Mouse (Mus musculus) spleen, embryonic (tissue): Measurements from ENCODE around the gene Castor2.

Source experiments
- CTCF ChIA-PET: fragments of 350-600 bp; sonication (Branson Sonifier 250); formaldehyde crosslinking; loops from one replicate; lab custom pipeline; 2022; lab: Charles Lee

Gene Castor2

GRCm38 (mm10) chr5:134155916-134156466 lies 56.5 kb downstream of the Castor2 start:
- CTCF ChIA-PET = no interaction called here

GRCm38 (mm10) chr5:134164688-134165087 lies 65.2 kb downstream of the Castor2 start:
- CTCF ChIA-PET = no interaction called here

- CTCF ChIA-PET = interaction anchor here (0.7 kb wide), 1 partner anchor 13 kb away, joined by 3 read pairs; no protein-coding TSS in a partner anchor
Observed at GRCm38 (mm10) chr5:134166642-134167041, 67.1 kb downstream of the Castor2 start.

- CTCF ChIA-PET = no interaction called here
Observed at GRCm38 (mm10) chr5:134168033-134168432, 68.5 kb downstream of the Castor2 start.

GRCm38 (mm10) chr5:134169231-134169630 lies 69.7 kb downstream of the Castor2 start:
- CTCF ChIA-PET = no interaction called here

GRCm38 (mm10) chr5:134170167-134170566 lies 70.7 kb downstream of the Castor2 start:
- CTCF ChIA-PET = interaction anchor here (0.7 kb wide), 1 partner anchor 35 kb away, joined by 5 read pairs; no protein-coding TSS in a partner anchor

- CTCF ChIA-PET = interaction anchor here (0.5 kb wide), 1 partner anchor 16 kb away, joined by 3 read pairs; no protein-coding TSS in a partner anchor
Observed at GRCm38 (mm10) chr5:134173206-134173605, 73.7 kb downstream of the Castor2 start.

GRCm38 (mm10) chr5:134175696-134176095 lies 76.2 kb downstream of the Castor2 start:
- CTCF ChIA-PET = interaction anchor here (0.7 kb wide), 1 partner anchor 11 kb away, joined by 3 read pairs; no protein-coding TSS in a partner anchor

- CTCF ChIA-PET = interaction anchor here (0.7 kb wide), 1 partner anchor 10 kb away, joined by 3 read pairs; no protein-coding TSS in a partner anchor
Observed at GRCm38 (mm10) chr5:134176169-134176881, 76.8 kb downstream of the Castor2 start, which contains the start of gene Rcc1l. Rcc1l (minus strand) TSS chr5:134176774.

GRCm38 (mm10) chr5:134178536-134178935 lies 79.0 kb downstream of the Castor2 start:
- CTCF ChIA-PET = interaction anchor here (1.0 kb wide), 1 partner anchor 331 kb away, joined by 3 read pairs; no protein-coding TSS in a partner anchor

GRCm38 (mm10) chr5:134179871-134180270 lies 80.4 kb downstream of the Castor2 start:
- CTCF ChIA-PET = interaction anchor here (0.6 to 1.4 kb wide), 5 partner anchors 13 to 291 kb away, joined by 3 to 6 read pairs (median 4); no protein-coding TSS in a partner anchor

- CTCF ChIA-PET = interaction anchor here (0.7 kb wide), 2 partner anchors 41 to 157 kb away, joined by 4 to 5 read pairs; no protein-coding TSS in a partner anchor
Observed at GRCm38 (mm10) chr5:134182172-134182571, 82.7 kb downstream of the Castor2 start.

- CTCF ChIA-PET = no interaction called here
Observed at GRCm38 (mm10) chr5:134182735-134183134, 83.2 kb downstream of the Castor2 start.

- CTCF ChIA-PET = no interaction called here
Observed at GRCm38 (mm10) chr5:134183162-134183561, 83.7 kb downstream of the Castor2 start.

- CTCF ChIA-PET = interaction anchor here (0.8 kb wide), 1 partner anchor 152 kb away, joined by 4 read pairs; no protein-coding TSS in a partner anchor
Observed at GRCm38 (mm10) chr5:134183880-134184808, 84.6 kb downstream of the Castor2 start, which contains the start of gene Gtf2ird2. Gtf2ird2 (plus strand) TSS chr5:134184019.

GRCm38 (mm10) chr5:134186059-134186458 lies 86.5 kb downstream of the Castor2 start:
- CTCF ChIA-PET = interaction anchor here (0.6 kb wide), 1 partner anchor 10 kb away, joined by 3 read pairs; no protein-coding TSS in a partner anchor

- CTCF ChIA-PET = no interaction called here
Observed at GRCm38 (mm10) chr5:134186961-134187731, 87.6 kb downstream of the Castor2 start.

GRCm38 (mm10) chr5:134188571-134188970 lies 89.1 kb downstream of the Castor2 start:
- CTCF ChIA-PET = interaction anchor here (0.7 kb wide), 2 partner anchors 34 to 56 kb away, joined by 4 to 6 read pairs; no protein-coding TSS in a partner anchor

GRCm38 (mm10) chr5:134193664-134194063 lies 94.2 kb downstream of the Castor2 start:
- CTCF ChIA-PET = no interaction called here
